Mouse (Mus musculus) megakaryocyte, embryonic 14.5 days (primary cell): ENCODE results near the gene Rnf32.

Source experiments
- FLI1 ChIP-seq: IDR thresholded peaks from 2 replicates; pipeline ENCODE4 v1.6.1; 2012; ENCODE audit warnings: low read length, inconsistent platforms, mixed read lengths
- GATA1 ChIP-seq: IDR thresholded peaks from 3 replicates; pipeline ENCODE4 v1.6.1; 2012; ENCODE audit warnings: mixed read lengths, low read length, inconsistent platforms, borderline replicate concordance

GRCm38 (mm10) chr5:29270879-29271278, 75.1 kb downstream of the Rnf32 start:
- TF ChIP-seq GATA1: no peak
- TF ChIP-seq FLI1: no peak
